Mouse (Mus musculus): ENCODE data around the gene Cerkl.

The Cerkl gene

DNA sequence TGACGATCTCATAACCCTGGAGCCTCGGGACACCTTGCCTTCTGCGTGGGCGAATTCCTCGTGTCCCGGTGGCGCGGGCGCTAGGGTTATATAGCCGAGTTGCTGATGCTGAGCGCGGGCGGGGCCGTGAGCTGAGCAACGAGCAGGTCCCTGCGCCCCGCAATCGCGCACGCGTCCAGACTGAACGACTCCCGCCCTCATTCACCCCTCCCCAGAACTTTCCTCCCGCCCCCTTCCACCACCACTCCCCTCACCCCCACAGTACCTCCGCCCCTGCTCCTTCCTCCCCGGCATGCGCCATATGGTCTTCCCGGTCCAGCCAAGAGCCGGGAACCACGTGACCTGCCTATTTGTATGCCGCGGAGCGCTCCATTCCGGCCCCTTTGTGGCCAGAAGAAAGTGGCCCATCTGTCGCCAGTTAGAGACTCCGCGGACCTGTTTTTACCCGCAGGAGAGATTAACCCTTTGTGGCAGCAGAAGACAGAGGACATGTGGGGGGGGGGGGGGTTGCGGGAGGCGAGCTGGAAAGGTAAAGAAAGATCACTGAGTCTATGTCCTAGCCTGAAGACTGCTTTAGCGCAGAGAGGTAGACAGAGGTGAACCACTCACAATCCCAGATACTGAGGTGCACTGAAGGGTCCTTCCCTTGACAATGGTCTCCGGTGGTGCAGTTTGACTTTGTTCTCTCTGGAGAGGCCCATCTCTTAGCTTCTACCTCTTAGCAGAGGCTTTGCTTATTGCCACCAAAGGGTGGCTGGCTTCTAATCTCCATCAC, at the start of gene Cerkl, which contains the start of gene Neurod1:
Gene Cerkl (minus strand): TSS at position 211 of the 775 bp plus-strand sequence.
Gene Neurod1 (minus strand): TSS at position 177 of the 775 bp plus-strand sequence.
- no peak for DNase-seq

DNA sequence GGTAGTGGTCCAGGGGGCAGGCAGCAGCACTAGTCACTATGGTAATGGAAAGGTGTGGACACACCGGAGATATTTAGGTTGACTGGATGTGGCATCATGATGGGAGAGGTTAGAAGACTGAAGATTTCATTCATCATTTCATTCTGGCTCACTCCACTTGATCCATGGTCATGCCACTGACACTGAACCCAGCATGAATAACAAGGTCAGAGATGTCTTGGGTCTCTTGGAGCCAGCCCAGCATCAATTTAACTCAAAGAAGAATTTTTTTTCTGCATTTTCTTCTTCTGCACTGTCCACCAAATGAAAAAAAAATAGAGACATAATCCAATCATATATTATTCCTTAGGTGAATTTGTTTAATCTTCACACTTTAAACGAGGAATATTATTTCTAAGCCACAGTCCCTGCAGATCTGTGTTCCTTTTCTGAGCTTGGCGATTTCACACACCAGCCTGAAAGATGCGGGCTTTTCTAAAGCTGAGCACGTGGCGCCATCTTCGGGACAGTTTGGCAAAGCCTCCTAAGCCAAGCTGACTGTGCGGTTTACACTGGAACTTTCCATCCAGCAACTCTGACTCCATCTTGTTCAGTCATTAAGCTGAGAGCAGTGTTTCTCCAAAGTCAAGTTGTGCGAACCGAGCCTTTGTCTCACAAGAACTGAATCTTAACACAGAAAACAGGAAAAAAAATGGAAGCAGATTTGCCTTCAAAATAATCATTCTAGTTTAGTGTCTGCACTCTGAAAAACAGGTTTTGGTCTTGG, 42.6 kb upstream of the Cerkl start:
- peak; percentile 63 for DNase-seq

DNA sequence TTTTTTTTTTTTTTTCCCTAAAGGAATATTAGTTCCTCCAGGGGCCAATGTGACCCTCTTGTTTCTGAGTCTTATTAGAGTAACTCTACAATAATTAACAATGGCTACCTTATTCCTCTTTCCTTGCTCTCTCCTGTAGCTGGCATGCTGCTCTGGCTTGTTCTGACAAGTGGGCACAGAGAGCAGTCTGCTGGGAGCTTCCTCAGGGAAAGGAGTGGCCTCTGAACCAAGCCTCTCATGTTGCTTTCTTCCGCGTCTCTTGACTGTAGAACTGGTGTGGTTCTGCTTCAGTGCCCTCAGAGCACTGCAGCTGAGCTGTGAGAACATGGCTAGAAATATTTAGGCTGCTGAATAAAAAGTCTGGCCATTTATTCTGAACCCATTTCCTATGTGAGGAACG, 28.5 kb upstream of the Cerkl start:
- DNase-seq, result no peak

DNA sequence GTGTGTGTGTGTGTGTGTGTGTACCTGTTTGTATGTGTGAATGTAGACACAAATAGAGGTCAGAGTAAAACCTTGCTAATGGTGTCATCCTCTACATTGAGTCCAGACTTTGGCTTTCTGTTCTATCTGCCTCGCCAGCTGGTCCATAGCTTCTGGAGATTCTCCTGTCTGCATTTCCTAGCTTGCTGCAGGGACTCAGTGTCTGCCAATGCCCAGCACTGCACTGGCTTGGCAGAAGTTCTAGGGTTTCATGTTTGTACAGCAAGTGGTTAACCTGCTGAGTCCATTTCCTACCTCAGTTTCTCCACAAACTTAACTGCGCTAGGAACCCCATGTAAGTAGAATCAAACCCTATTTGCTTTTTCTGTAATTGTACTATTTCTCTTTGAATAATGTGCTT, 25.9 kb upstream of the Cerkl start:
- DNase-seq, result no peak

DNA sequence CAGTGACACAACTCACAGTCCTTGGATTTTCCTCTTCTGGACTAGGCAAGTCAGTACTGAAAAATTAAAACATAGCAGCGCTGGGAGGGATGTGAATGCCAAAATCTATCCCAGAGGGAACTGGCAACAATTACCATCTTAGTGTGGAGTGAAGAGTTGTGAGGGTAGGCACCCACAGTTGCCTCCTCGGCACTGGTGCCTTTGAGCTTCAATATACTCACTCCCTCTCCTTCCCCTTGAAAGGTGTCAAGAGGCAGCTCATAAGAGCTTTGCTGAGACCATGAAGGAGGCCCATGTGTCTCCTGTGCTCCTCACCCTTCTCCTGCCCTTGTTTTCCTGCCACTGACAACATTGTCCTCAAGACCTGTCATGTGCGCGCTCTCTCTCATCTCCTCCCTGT, 5.8 kb upstream of the Cerkl start:
- no peak for DNase-seq

DNA sequence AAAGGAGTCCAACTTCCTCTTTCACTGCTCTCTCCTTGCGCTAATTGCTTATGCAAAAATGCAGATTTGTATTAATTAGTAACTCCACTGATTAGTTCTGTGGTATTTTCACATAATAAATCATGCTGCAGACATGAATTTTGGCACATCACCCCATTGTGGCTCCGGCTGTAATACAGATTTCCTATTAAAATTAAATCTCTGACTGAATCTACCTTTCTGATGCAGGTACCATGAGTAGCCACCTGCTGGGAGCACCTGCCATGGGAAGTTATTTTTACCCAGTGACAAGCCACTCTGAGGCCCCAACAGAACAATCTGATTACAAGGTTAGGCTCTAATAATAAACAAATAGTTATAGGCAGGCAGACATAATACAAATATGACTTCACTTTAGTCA, 5.3 kb upstream of the Cerkl start:
- no peak for DNase-seq

DNA sequence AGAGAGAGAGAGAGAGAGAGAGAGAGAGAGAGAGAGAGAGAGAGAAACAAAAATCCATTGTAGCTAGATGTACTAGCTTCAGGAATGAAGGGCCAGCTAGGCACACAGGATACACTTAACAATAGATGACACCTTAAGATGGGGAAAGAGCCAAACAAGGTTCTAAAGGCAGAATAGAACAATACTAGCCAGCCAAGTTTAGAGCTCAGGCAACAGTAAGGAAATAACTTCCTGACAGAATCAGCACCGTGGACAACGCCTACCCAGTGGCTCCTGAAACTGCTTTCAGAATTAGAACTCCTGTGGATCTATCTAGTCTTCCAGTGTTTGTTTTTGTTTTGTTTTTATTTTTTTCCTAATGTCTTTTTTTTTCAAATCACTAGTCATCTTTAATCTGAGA, 4.0 kb upstream of the Cerkl start:
- no peak for DNase-seq

DNA sequence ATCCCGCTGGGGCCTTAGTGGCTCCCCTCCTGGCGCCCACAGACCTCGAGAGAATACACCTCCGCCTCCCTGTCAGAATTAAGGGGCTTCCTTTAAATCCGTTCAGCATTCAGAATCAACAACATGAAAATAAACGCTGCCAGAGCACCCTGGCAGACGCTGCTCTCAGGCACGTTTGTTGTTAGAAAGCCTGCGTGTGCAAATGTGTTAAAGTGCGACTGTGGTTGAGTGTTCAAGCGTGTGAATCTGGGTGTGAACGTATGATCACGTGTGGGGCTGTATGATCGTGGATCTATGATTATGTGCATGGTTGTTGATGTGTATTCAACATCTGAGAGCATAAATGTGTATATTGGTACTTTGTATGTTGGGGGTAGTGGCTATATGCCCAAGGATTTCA, 3.5 kb upstream of the Cerkl start:
- no peak for DNase-seq

DNA sequence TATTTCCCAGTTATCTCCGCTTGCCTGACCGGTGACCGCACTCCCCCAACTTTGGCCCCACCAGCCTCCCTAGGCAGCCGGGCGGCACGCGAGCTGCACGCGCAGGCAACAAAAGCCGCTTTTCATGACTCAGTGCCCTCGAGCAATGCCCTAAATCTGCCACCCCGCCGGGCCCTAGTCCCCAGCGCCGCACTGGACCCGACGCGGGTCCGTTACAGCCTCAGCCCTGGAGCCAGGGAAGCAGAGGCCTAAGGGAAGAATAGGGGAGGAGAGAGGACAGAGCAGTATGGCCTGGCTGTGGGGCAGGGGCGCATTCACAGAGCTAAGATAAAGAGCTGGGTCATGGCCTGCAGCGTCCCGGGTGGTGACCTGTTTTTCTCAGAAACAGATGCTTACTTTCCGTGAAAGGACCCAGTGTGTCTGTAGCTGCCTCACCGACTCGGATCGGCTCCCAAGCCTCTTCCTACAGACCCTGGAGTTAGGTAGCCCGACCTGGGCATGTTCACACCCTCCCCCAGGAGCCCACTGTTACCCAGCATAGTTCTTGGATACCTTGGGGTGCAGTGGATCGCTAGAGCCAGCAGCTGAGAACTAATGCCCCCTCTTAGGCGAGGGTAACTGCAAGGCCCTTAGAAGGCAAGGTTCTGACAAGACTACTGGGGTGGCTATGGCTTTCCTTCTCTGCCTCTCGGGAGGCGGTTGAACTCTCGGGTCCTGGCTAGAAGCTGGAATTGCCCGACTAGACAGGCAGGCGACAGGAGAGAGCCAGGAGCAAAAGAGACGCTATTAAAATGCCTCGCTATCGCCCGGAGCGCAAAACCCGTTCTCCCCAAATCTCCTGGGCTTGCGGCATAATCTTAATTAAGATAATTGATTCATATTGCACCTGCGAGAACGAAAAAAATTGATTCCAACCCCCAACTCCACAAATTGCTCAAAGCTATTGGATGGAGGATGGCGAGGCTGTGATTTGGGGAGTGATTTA, 2.8 kb upstream of the Cerkl start:
- no peak for DNase-seq

DNA sequence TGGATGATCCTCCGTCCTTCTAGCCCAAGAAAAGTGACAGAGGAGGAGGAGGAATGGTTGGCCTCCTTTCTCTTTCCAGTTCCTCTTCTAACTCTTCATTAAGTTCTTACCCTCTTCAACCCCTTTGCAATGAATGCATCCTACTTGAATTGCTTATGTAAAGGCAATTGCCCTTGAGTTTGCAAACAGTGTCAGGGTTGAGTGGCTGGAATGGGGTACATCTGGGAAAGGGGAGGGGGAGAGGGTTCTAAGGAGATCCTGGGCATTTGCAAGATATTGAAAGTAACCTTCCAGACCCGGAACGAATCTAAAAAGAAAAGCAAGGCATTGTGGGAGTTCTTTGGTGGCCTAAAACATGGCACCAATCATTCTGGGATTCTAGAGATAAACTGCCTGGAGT, 1.3 kb upstream of the Cerkl start:
- no peak for DNase-seq

DNA sequence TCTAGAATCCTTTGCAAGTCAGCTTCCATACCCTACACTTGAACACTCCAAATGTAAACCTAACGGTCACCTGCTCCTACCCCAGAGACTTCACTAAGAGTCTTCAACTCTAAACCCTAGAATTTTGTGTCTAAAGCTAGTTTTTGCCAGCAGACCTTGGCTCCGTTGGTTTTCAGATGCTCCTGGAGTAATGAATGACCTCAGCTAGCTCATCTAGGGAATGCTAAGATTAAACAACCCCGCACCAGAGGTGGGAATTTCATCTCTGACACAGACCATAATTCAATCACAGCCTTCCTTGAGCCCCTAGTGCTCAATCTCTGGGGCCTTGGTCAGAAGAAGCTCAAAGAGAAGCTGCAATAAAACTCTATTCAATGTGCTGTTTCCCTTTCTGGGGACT, 849 bp upstream of the Cerkl start:
- DNase-seq, result no peak

DNA sequence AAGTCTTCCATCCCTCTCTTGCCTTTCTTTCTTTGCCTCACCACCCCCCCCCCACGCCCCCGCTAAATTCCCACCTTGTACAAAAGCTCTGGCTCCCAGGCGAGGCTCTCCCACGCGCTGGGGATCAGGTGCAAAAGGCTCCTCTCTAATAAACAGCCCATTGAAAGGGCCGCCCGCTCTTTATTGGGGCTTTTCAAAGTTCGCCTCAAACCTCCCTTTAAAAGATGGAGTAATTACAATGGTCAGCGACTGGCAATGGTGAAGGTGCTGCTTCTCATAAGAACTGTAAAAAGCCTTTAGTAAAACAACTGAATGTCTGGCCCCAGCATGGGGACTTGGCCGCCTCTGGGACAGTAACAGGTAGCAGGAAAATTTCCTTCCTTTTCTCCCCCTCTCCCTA, 939 bp downstream of the Cerkl start:
- DNase-seq, result no peak

DNA sequence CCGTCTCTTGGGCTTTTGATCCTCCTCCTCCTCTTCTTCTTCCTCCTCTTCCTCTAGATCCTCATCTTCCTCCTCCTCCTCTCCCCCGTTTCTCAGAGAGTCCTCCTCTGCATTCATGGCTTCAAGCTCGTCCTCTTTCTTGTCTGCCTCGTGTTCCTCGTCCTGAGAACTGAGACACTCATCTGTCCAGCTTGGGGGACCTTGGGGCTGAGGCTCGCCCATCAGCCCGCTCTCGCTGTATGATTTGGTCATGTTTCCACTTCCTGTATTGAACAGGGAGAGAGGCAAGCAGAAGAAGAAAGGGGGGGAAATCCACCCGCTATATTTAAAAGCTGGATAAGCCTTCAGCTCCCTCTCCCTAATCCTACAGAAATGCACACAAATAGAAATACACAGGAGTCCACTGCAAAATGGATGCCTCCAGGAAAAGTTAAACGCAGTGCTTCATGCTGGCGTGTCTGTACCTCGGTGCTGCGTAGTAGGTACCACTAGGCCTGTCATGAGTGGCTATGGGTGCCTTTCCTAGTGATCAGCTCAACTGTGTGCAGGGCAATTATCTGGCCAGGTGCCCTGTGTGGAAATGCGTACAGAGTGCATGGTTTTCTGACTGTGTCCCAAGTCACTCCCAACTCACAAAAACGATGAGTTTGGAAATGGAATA, 1.7 kb downstream of the Cerkl start:
- DNase-seq, result no peak

DNA sequence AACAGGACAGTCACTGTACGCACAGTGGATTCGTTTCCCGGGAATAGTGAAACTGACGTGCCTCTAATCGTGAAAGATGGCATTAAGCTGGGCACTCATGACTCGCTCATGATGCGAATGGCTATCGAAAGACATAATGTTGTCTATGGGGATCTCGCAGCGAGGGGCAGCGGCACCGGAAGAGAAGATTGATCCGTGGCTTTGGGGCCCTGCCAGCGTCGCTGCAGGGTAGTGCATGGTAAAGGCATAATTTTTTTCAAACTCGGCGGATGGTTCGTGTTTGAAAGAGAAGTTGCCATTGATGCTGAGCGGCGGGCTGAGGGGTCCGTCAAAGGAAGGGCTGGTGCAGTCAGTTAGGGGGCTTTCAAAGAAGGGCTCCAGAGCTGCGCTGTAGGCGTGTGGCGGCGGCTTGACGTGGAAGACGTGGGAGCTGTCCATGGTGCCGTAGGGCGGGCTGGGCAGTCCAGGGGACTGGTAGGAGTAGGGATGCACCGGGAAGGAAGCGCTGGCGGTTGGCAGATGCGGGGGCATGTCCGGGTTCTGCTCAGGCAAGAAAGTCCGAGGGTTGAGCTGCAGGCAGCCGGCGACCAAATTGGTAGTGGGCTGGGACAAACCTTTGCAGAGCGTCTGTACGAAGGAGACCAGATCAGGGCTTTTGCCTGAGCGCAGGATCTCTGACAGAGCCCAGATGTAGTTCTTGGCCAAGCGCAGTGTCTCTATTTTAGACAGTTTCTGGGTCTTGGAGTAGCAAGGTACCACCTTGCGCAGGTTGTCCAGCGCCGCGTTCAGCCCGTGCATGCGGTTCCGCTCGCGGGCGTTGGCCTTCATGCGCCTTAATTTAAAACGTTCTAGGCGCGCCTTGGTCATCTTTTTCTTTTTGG, 2.4 kb downstream of the Cerkl start:
- peak; percentile 80 for DNase-seq

DNA sequence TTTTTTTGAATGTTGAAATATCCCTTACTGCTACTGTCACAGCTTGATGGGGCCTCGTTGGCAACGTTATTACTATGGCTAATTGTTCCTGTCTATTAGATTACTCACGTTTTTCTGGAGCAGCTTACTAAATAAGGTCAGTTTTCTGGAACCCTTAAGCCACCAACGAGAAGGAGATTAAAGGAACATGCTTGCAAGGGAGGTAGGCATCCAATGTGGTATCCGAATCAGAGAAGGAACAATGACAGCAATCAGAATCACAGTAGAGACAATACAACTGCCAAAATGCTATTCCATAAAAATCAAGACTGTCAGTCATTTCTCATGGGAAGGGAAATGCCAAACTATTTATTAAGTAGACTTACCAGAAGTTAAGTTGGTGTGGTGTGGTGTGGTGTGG, 5.1 kb downstream of the Cerkl start:
- DNase-seq, result no peak

DNA sequence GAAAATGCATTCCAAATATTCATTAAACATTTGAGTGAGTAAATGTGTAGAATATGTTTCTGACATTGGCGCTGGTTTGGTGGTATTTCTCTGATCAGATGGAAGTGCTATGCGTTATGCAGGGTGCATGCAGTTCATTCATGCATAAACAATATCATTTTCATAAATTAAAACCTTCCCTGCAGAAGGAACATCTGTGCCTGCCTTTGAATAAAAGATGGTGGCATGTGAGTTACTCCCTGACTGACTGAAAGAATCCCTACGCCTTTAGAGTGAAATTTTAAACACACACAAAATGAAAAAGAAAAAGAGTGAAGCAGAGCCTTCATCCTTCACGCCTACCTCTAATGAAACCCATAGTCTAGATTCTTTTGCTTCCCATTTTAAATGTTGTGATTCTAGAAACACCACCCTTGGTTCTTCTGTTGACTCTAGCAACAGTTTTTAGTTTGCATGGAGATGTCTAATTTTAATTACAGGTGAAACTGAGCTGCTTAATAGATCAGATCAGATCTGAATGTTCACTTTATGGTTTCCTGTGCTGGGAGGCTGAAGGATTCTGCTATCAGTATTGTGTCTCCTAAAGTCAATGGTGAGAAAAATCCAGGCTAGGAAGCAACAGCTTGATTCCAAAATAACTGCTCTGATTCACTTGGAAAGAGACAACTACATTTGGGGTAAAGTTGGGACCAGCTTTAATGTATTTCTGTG, 5.7 kb downstream of the Cerkl start:
- no peak for DNase-seq

DNA sequence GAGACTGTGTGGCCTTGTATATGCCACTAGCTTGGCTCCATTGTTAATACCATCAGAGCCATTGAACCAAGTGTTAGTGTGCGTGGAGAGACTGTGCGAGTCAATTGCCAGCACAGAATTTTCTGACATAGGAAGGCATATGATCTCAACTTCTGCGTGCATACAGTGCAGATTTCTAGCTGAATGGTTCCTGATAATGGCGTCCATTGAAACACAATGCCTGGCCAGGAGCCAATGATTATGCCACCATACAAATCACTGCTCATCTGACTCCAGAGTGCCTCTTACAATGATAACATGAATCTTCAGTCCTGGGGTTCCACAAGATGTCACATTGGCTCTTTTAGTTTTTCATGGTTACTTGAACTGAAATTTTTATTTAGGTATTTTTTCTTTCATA, 7.2 kb downstream of the Cerkl start:
- DNase-seq, result no peak

DNA sequence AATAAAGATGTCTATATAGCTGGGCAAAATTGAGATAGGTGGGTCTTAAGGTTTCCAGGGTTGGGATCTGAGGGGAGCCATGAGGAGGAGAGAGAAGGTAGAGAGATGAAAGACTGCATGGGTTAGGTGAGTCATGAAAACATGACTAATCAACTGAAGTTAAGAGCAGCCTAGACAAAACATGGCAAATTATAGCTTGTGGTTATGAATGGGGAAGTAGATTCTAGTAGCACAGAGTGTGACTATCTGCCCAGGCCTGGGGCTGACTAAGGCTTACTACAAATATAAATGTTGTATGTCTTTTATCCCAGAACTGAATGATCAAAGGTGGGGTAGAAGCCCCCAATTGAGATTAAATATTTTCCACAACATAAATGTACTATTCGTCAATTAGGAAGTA, 9.4 kb downstream of the Cerkl start:
- DNase-seq, result no peak

DNA sequence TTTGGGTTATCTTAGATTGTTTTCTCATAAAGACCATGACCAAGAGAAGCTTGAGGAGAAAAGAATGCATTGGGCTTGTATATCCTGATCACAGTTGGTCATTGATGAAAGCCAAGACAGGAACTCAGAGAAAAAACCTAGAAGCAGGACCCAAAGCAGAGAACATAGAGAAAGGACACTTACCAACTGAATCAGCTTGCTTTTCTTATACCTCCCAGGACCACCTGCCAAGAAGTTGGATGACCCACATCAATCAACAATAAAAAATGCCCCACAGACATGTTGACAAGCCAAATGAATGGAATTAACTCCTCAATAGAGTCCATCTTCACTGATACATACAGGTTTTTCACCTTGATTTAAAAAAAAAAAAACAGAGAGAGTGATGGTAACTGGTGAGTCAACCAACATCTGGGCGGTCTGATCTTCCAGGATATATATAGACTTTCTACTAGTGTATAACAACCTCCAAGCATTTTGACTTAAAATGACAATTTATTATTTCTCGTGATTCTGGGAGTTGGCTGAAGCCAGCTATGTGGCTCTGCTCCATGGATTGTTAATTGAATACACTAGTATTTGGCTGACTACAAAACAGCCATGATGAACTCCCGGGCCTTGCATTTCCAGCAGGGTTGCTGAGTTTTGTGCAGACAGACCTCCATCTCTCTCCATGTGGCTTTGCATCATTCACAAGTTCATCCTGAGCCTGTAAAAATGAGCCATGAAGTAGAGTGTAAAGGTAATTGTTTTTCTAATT, 12.5 kb downstream of the Cerkl start:
- DNase-seq, result no peak

DNA sequence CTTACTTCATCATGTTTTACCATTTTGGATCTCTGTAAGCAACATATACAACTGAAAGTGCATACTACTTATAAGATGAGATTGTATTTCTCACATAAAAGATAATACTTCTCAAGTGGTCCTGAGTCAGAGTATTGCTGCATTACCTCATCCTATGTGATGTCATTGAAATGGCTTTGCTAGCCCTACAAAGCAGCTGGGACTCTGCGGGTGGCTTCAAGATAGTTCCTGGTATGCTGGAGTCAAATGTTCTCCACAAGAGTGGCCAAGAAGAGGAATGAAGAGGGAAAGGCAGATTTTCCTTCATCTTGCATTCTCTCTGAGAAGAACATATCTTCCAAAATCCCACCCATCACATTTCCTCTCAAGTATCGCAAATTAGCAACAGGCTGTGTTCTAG, 13.2 kb downstream of the Cerkl start:
- DNase-seq, result no peak
